Mouse (Mus musculus): Measurements from ENCODE around the gene Adra1b.
A peak's percentile ranks its signal among the peaks of the same experiment; 100 is the strongest.

The Adra1b gene

DNA sequence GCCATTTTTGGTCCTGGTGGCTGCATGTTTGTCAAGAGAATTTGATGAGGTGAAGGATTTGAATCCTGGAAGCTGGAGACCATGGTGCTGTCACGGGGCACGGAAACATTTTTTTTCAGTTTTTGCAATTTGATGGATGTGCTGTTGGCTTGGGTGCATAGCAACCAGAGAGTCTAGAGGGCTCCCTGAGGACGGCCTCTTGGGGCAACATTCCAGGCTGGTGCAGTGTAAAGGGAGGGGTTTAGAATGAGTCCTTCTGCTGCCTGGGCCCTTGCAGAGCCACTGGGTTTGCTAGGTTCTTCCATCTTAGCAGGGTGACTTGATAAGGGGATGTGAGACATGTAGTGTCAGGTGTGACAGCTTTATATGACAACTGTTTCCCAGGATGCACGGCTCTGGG is 8.5 kb downstream of the Adra1b start:
- DNase-seq = no peak

DNA sequence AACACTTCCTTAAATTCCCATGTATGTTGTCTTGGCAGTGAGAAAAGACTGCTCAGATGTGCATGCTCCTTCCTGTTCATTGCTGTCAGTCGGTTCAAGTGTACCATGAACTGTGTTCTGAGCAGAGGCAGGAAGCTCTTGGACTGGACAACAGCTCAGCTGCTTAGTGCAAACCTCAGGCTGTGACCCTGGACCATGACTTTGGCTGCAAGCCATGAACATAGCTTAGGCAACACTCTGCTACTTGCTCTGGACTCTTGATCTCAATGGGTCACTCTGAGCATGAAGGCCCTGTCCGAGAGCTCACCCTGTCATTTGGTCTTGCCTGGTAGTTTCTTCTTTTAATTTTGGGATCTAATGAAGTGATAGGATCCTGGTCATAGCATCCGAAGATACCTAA is 9.6 kb downstream of the Adra1b start:
- no peak for DNase-seq

GRCm38 (mm10) chr11:43889208-43889915 is 11.6 kb downstream of the Adra1b start:
- DNase-seq = no peak

- DNase-seq = no peak
Observed at GRCm38 (mm10) chr11:43888736-43889135, 12.3 kb downstream of the Adra1b start.

DNA sequence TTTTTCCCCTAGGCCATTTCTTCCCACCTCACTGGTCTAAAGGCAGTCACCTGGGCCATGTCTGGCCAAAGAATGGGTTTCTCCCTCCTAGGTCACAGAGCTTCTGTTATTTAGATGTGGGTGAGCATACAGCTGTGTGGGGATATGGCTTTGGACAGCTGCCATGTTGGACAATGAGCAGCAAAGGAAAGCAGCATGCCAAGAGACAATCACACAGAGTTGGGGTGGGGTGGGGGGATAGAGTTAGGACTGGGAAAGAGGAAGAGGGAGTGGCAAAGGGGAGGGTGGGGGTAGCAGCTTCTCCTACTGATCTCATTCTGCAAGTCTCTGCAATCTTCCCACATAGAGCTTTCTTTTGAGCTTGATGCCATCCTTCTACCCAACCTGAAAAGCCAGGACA is 13.4 kb downstream of the Adra1b start:
- no peak for DNase-seq

GRCm38 (mm10) chr11:43884521-43884920 is 16.5 kb downstream of the Adra1b start:
- DNase-seq = no peak

- no peak for DNase-seq
Observed at GRCm38 (mm10) chr11:43883641-43884181, 17.3 kb downstream of the Adra1b start.

GRCm38 (mm10) chr11:43877211-43877610 is 23.8 kb downstream of the Adra1b start:
- peak in 1 of 2 experiments; percentile 4 for DNase-seq

GRCm38 (mm10) chr11:43867721-43868281 is 33.2 kb downstream of the Adra1b start:
- DNase-seq = no peak

- no peak for DNase-seq
Observed at GRCm38 (mm10) chr11:43865298-43866165, 35.5 kb downstream of the Adra1b start.

DNA sequence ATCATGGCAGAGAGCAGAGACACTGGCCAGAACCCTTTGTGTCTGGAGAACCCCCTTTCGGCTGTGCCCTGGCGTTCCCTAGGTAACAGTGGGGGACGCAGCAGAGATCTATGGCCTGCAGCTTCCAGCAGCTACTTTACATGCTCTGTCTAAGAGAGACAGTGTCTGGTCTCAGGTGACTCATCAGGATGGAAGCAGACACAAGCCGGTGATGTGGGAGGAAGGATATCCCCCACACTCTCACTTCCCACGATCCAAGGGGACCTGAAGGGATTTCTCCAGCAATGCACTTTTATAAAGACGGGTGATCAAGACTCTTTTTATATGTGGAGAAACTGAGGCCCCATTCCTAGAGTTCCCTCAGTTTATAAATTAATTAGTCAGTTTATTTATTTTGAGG is 48.0 kb downstream of the Adra1b start:
- DNase-seq = no peak

DNA sequence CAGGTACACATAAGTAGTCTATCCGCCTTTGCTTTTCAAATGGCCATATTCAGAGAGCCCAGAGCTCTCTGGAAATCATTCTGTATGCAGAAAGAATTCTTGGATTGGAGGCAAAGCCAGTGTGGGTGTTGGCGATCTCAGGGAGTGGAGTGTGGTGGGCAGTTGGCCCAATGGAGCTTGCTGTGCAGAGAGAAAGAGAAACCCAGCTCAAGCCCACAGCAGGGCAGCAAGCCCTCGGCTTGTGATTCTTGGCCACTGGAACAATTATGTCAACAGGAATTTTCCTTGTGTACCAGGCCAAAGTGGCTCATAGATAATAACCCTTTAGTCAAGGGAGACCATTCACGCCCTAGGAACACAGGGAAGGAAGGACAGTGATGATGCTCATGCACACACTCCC is 53.0 kb downstream of the Adra1b start:
- DNase-seq = peak; percentile 9 to 18

DNA sequence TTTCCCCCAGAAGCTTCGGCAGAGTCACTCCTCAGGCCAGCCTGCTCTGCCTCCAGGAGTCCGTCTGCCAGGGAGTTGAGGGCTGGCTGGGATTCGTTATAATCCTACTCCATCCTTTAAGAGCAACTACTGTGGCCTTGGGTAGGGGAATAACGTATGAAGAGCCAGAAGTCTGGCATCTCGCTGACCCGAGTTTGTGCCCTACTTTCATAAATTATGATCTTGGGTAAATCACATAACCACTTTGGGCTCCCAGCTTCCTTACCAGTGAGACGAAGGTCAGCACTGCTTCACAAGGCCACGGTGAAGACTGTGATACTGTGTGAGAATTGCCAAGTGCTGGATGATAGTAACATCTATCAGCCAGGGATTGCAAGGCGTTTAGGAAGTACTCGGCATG is 59.4 kb downstream of the Adra1b start:
- DNase-seq = no peak

GRCm38 (mm10) chr11:43840491-43840890 is 60.5 kb downstream of the Adra1b start:
- no peak for DNase-seq

- peak; percentile 62 to 79 for DNase-seq
Observed at GRCm38 (mm10) chr11:43835880-43836740, 64.9 kb downstream of the Adra1b start.

DNA sequence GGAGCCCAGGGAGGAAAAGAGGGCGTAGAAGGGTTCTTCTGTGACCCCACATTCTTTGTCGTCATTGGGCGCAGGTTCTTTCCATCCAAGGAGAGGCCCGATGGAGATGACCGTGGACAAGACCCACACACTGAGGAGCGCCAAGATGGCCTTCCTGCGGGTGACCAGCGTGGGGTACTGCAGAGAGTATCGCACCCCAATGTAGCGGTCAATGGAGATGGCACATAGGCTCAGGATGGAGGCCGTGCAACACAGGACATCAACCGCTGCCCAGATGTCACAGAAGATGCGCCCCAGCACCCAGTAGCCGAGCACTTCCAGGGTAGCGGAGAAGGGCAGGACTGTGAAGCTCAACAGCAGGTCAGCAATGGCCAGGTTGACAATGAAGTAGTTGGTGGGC is 65.6 kb downstream of the Adra1b start:
- DNase-seq = no peak

DNA sequence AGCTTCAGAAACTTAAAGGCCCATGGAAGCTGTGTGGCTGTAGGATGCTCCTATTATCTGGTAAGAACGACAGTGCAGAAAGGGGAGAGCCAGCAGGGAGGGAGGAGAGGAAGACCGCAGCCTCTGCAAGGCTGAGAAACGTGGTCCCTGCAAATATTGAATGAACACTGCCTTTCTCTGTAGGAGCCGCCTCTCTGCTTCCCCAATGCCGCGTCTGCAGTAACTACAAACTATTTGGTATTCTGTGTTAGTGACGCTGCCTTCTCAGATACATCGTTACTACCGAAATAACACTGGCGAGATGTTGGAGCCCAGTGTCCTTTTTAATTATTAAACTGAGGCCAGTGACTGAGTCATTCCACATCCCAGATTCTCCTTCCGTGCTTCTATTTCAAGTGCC is 66.5 kb downstream of the Adra1b start:
- DNase-seq = no peak

DNA sequence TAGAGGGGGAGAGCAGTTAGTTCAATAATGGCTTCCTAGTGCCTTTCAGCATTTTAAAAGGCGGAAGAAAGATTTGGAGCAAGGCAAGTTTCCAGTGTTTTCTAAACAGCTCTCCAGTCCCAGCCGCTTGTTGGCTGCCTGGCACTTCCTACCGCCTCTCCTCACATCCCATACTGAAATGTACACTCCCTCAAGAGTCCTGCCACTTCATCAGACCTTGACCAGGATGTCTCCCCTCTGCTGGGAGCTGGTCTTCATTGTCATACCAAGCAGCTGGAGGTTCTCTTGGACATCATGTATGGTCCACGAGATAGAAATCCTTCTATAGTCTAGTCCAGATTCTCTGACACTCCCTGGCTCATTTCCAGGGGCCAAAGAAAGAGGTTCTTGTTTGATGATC is 69.5 kb downstream of the Adra1b start:
- no peak for DNase-seq

- DNase-seq = no peak
Observed at GRCm38 (mm10) chr11:43826769-43827168, 74.2 kb downstream of the Adra1b start.

GRCm38 (mm10) chr11:43823349-43823748 is 77.7 kb downstream of the Adra1b start:
- DNase-seq = no peak

GRCm38 (mm10) chr11:43820552-43821460 is 80.2 kb downstream of the Adra1b start:
- DNase-seq = no peak
